Mouse (Mus musculus) heart, embryonic 15.5 days (tissue): ENCODE results near the gene B3gnt6. TPM values are rescaled to one million over a fixed set of nuclear protein-coding genes. Genes with fewer than 3 reads are reported as not detected.
A peak's percentile ranks its signal among the peaks of the same experiment; 100 is the strongest.

Experiments
- ATAC-seq: fragments of 200-750 bp; cut with Nextera tagmentation; replicated peaks from 2 replicates; pipeline ENCODE4 v1.8.0; 2017; ENCODE audit warnings: low read depth, moderate TSS enrichment; ENCODE audit not compliant: insufficient number of reproducible peaks, insufficient read depth, low FRiP score
- H3K27ac ChIP-seq: fragments of 300-500 bp; sonication (generic); 2 replicates; pipeline ENCODE4 v1.5.1; 2015; ENCODE audit warnings: mild to moderate bottlenecking, inconsistent platforms
- H3K27me3 ChIP-seq: fragments of 300-500 bp; sonication (generic); 2 replicates; pipeline ENCODE4 v1.6.1; 2015; ENCODE audit warnings: inconsistent platforms
- H3K36me3 ChIP-seq: fragments of 300-500 bp; sonication (generic); 2 replicates; pipeline ENCODE4 v1.6.1; 2015; ENCODE audit warnings: mild to moderate bottlenecking, inconsistent platforms
- H3K4me1 ChIP-seq: fragments of 300-500 bp; sonication (generic); replicated peaks from 2 replicates; pipeline ENCODE4 v1.6.1; 2015; ENCODE audit warnings: inconsistent platforms
- H3K4me2 ChIP-seq: fragments of 300-500 bp; sonication (generic); 2 replicates; pipeline ENCODE4 v1.6.1; 2015; ENCODE audit warnings: inconsistent platforms, mild to moderate bottlenecking, moderate library complexity
- H3K4me3 ChIP-seq: fragments of 300-500 bp; sonication (generic); 2 replicates; pipeline ENCODE4 v1.5.1; 2015; ENCODE audit warnings: mild to moderate bottlenecking, inconsistent platforms
- H3K9ac ChIP-seq: fragments of 300-500 bp; sonication (generic); 2 replicates; pipeline ENCODE4 v1.6.1; 2015; ENCODE audit warnings: mild to moderate bottlenecking, inconsistent platforms
- H3K9me3 ChIP-seq: fragments of 300-500 bp; sonication (generic); replicated peaks from 2 replicates; pipeline ENCODE4 v1.6.1; 2016; ENCODE audit warnings: inconsistent platforms
- WGBS: fragments of 180-500 bp; shearing (Covaris S2); methylation state at CpG from one replicate; pipeline ENCODE4 v1.1.7; 2015; ENCODE audit warnings: mixed read lengths; 5-methylcytosine and 5-hydroxymethylcytosine counted together
- polyA plus RNA-seq: library from polyadenylated mRNA; unstranded; fragments of >200 nt; fragmentation: Nextera tagmentation; extraction: Ambion mirVana; gene quantifications from 2 replicates; pipeline ENCODE4 v1.2.1, GENCODE M21; 2015

The B3gnt6 gene
- polyA plus RNA-seq, 1 experiment from 2014 or later = not detected

- no peak overlapping the region for H3K9ac ChIP-seq
- peaks cover 41% of the 10 kb centered on the region for H3K4me1 ChIP-seq
- H3K27ac ChIP-seq = no peak overlapping the region
- no peaks in the 10 kb centered on the region for H3K36me3 ChIP-seq
- WGBS = 46% methylated on average over 8 of the region's 8 CpGs
- no peaks in the 10 kb centered on the region for H3K27me3 ChIP-seq
- H3K4me2 ChIP-seq = no peak overlapping the region
- no peaks in the 10 kb centered on the region for H3K9me3 ChIP-seq
- no peak for ATAC-seq
- H3K4me3 ChIP-seq = no peak overlapping the region
Observed at GRCm38 (mm10) chr7:98158481-98158880, 40.8 kb downstream of the B3gnt6 start.

- Histone ChIP-seq H3K4me3 (no peak overlapping the region), H3K4me2 (no peak overlapping the region), H3K27ac (peak overlapping the region; percentile 30; the same call in 1 of the 2 replicates), H3K4me1 (peaks cover 40% of the 10 kb centered on the region), H3K9ac (no peak overlapping the region), H3K36me3 (no peaks in the 10 kb centered on the region), H3K27me3 (no peaks in the 10 kb centered on the region), H3K9me3 (no peaks in the 10 kb centered on the region)
- 45% methylated on average over 5 of the region's 5 CpGs for WGBS
- ATAC-seq = no peak
Observed at GRCm38 (mm10) chr7:98157636-98158332, 41.5 kb downstream of the B3gnt6 start.

GRCm38 (mm10) chr7:98156280-98156665, 43.0 kb downstream of the B3gnt6 start:
- Histone ChIP-seq H3K4me1 (peaks cover 41% of the 10 kb centered on the region), H3K27ac (peak overlapping the region; percentile 58; the same call in 1 of the 2 replicates), H3K4me2 (no peak overlapping the region), H3K4me3 (no peak overlapping the region), H3K9me3 (no peaks in the 10 kb centered on the region), H3K27me3 (no peaks in the 10 kb centered on the region), H3K36me3 (no peaks in the 10 kb centered on the region), H3K9ac (no peak overlapping the region)
- ATAC-seq = 0 out of 2 replicates have a peak, but pooled peaks have one; percentile 4
- WGBS = 17% methylated on average over 3 of the region's 3 CpGs

- peak; percentile 45; the same call in 1 of the 2 replicates for ATAC-seq
- Histone ChIP-seq H3K4me3 (no peak overlapping the region), H3K27me3 (no peaks in the 10 kb centered on the region), H3K9ac (no peak overlapping the region), H3K36me3 (no peaks in the 10 kb centered on the region), H3K4me1 (peaks cover 36% of the 10 kb centered on the region), H3K9me3 (no peaks in the 10 kb centered on the region), H3K4me2 (no peak overlapping the region), H3K27ac (peak overlapping the region; percentile 68)
- 13% methylated on average over 8 of the region's 8 CpGs for WGBS
Observed at GRCm38 (mm10) chr7:98155546-98156279, 43.6 kb downstream of the B3gnt6 start.

GRCm38 (mm10) chr7:98153892-98154291, 45.4 kb downstream of the B3gnt6 start:
- no peak overlapping the region for H3K9ac ChIP-seq
- H3K4me3 ChIP-seq = no peak overlapping the region
- no peak for ATAC-seq
- WGBS = 63% methylated on average over 5 of the region's 5 CpGs
- no peak overlapping the region for H3K4me2 ChIP-seq
- H3K9me3 ChIP-seq = no peaks in the 10 kb centered on the region
- H3K4me1 ChIP-seq = peaks cover 34% of the 10 kb centered on the region
- H3K27ac ChIP-seq = no peak overlapping the region
- no peaks in the 10 kb centered on the region for H3K36me3 ChIP-seq
- H3K27me3 ChIP-seq = no peaks in the 10 kb centered on the region

GRCm38 (mm10) chr7:98153345-98153744, 45.9 kb downstream of the B3gnt6 start:
- H3K27ac ChIP-seq = no peak overlapping the region

GRCm38 (mm10) chr7:98152400-98152799, 46.9 kb downstream of the B3gnt6 start:
- ATAC-seq = no peak
- Histone ChIP-seq H3K27ac (no peak overlapping the region), H3K9me3 (no peaks in the 10 kb centered on the region), H3K27me3 (no peaks in the 10 kb centered on the region), H3K36me3 (no peaks in the 10 kb centered on the region), H3K4me2 (no peak overlapping the region), H3K4me1 (peaks cover 37% of the 10 kb centered on the region), H3K9ac (no peak overlapping the region), H3K4me3 (no peak overlapping the region)
- 51% methylated on average over 8 of the region's 8 CpGs for WGBS

More at GRCm38 (mm10) chr7:98153345-98153744, 45.9 kb downstream of the B3gnt6 start:
- H3K4me2 ChIP-seq = no peak overlapping the region
- no peak overlapping the region for H3K9ac ChIP-seq
- 54% methylated on average over 3 of the region's 3 CpGs for WGBS
- H3K4me1 ChIP-seq = peaks cover 34% of the 10 kb centered on the region
- no peak for ATAC-seq
- H3K36me3 ChIP-seq = no peaks in the 10 kb centered on the region
- no peaks in the 10 kb centered on the region for H3K9me3 ChIP-seq
- H3K4me3 ChIP-seq = no peak overlapping the region
- no peaks in the 10 kb centered on the region for H3K27me3 ChIP-seq

GRCm38 (mm10) chr7:98150525-98150924, 48.8 kb downstream of the B3gnt6 start:
- Histone ChIP-seq H3K9me3 (no peaks in the 10 kb centered on the region), H3K4me2 (no peak overlapping the region), H3K4me3 (no peak overlapping the region), H3K27ac (no peak overlapping the region), H3K36me3 (no peaks in the 10 kb centered on the region), H3K9ac (no peak overlapping the region), H3K4me1 (peaks cover 26% of the 10 kb centered on the region), H3K27me3 (no peaks in the 10 kb centered on the region)
- 44% methylated on average over 5 of the region's 5 CpGs for WGBS
- no peak for ATAC-seq

- no peak overlapping the region for H3K27ac ChIP-seq
- peaks cover 24% of the 10 kb centered on the region for H3K4me1 ChIP-seq
- no peaks in the 10 kb centered on the region for H3K9me3 ChIP-seq
- no peaks in the 10 kb centered on the region for H3K36me3 ChIP-seq
- no peak overlapping the region for H3K9ac ChIP-seq
- ATAC-seq = no peak; the same call in 1 of the 2 replicates
- no peaks in the 10 kb centered on the region for H3K27me3 ChIP-seq
- H3K4me3 ChIP-seq = no peak overlapping the region
- no peak overlapping the region for H3K4me2 ChIP-seq
- 33% methylated on average over 3 of the region's 3 CpGs for WGBS
Observed at GRCm38 (mm10) chr7:98149802-98150201, 49.5 kb downstream of the B3gnt6 start.

- Histone ChIP-seq H3K27me3 (no peaks in the 10 kb centered on the region), H3K4me3 (no peak overlapping the region), H3K9me3 (no peaks in the 10 kb centered on the region), H3K4me2 (no peak overlapping the region), H3K36me3 (no peaks in the 10 kb centered on the region), H3K9ac (no peak overlapping the region), H3K27ac (no peak overlapping the region), H3K4me1 (peaks cover 24% of the 10 kb centered on the region)
- WGBS = 70% methylated on average over 10 of the region's 10 CpGs
- no peak for ATAC-seq
Observed at GRCm38 (mm10) chr7:98148721-98149407, 50.4 kb downstream of the B3gnt6 start.

- H3K9me3 ChIP-seq = no peaks in the 10 kb centered on the region
- H3K27me3 ChIP-seq = no peaks in the 10 kb centered on the region
- WGBS = 56% methylated on average over 8 of the region's 8 CpGs
- H3K36me3 ChIP-seq = no peaks in the 10 kb centered on the region
- peaks cover 24% of the 10 kb centered on the region for H3K4me1 ChIP-seq
- no peak overlapping the region for H3K27ac ChIP-seq
- H3K4me3 ChIP-seq = no peak overlapping the region
- H3K4me2 ChIP-seq = no peak overlapping the region
- no peak overlapping the region for H3K9ac ChIP-seq
- no peak for ATAC-seq
Observed at GRCm38 (mm10) chr7:98147766-98148165, 51.5 kb downstream of the B3gnt6 start.
